Mouse (Mus musculus): Measurements from ENCODE around the gene Crip1. TPM values are rescaled to one million over a fixed set of nuclear protein-coding genes. Genes with fewer than 3 reads are reported as not detected.

The Crip1 gene
- total RNA-seq (2014; rRNA removed) (4.6 and 15.4 TPM in 2 replicates), polyA plus RNA-seq (2015; fragmentation: Nextera tagmentation; extraction: Ambion mirVana) (33.0 and 35.8 TPM in 2 replicates)

GRCm38 (mm10) chr12:113146112-113147057, at the start of gene Crip1:
TSS of gene Crip1 (plus strand) at chr12:113146316.
- Histone ChIP-seq H3K27me3 (ENCODE audit: insufficient read depth, low read length) (no peaks in the 10 kb centered on the region), H3K4me1 (ENCODE audit: insufficient read depth, low read length) (peaks cover 32% of the 10 kb centered on the region), H3K27ac (peak within 1 kb of the TSS; percentile 41; the same call in 1 of the 2 replicates), H3K36me3 (ENCODE audit: insufficient read depth, low read length) (peaks cover 11% of the 10 kb centered on the region; the same call in 1 of the 2 replicates), H3K9ac (replicated peaks; ENCODE audit: low read length) (0 out of 2 replicates have a peak within 1 kb of the TSS, but pooled peaks have one; percentile 30), H3K9me3 (ENCODE audit: low read length) (no peaks in the 10 kb centered on the region), H3K4me2 (ENCODE audit: low read depth, low read length) (peak within 1 kb of the TSS; percentile 47), H3K4me3 (ENCODE audit: low read length) (peak within 1 kb of the TSS; percentile 6; the same call in 1 of the 2 replicates)
- DNase-seq (ENCODE audit: low spot score), result peak; percentile 76
- WGBS, result 10% methylated on average over 45 of the region's 45 CpGs
- peak; percentile 39 for ATAC-seq
- TF ChIP-seq CTCF (IDR thresholded peaks at IDR 0.05; ENCODE audit: low read depth), result peak; percentile 84

DNA sequence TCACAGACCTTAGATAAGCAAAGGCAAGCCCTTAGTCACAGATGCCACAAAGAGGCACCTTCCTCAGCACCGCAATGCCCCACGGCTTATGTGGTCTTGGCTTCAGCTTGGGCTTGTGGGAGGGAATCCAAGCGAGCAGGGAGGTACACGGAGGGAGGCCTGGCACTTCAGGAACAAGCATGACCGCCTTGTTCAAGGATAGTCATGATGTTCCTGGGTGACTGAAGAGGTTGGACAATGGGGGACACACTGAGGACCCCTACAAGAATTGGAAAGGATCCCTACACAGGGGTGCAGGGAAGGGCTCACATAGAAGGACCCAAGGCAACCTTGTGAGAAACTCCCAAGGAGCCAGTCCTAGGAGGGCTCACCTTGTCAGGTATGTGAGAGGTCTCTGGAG, 49.1 kb upstream of the Crip1 start:
- no peaks in the 10 kb centered on the region for H3K9me3 ChIP-seq (ENCODE audit: low read length)
- whole genome bisulfite sequencing, result 63% methylated on average over 5 of the region's 5 CpGs
- no peak for TF ChIP-seq CTCF (IDR thresholded peaks at IDR 0.05; ENCODE audit: low read depth)
- H3K9ac ChIP-seq (replicated peaks; ENCODE audit: low read length), result peak overlapping the region; percentile 99; the same call in 1 of the 2 replicates
- H3K27me3 ChIP-seq (ENCODE audit: insufficient read depth, low read length), result no peaks in the 10 kb centered on the region
- ATAC-seq (peak; percentile 1; the same call in 1 of the 2 replicates), DNase-seq (ENCODE audit: low spot score) (no peak)
- no peaks in the 10 kb centered on the region for H3K36me3 ChIP-seq (ENCODE audit: insufficient read depth, low read length)
- peak overlapping the region; percentile 81 for H3K4me2 ChIP-seq (ENCODE audit: low read depth, low read length)
- H3K4me1 ChIP-seq (ENCODE audit: insufficient read depth, low read length), result peaks cover 30% of the 10 kb centered on the region
- H3K4me3 ChIP-seq (ENCODE audit: low read length), result peak overlapping the region; percentile 90; the same call in 1 of the 2 replicates
- H3K27ac ChIP-seq, result no peak overlapping the region

DNA sequence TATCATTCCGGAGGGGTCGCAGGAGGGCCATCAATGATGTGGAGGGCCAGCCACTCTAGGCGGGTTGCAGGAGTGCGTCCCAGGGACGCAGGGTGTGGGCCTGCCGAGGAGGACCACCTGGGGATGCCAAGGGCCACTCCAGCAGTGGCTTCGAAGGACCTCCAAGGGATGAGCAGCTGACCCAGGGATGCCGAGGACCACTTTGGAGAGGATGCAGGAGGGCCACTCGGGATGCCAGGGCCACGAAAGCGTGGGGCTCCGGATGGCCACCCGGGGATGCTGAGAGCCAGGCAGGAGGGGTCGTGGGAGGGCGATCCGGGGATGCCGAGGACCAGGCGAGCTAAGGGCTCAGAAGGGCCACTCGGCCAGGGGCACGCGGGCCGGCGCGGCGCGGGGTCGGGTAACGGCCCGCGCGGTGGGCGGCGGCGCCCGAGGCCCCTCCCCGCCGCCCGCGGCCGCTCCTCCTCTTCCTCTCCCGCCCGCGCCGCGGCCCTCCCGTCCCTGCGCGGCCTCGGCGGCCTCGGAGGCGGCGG, 48.3 kb upstream of the Crip1 start, which contains the start of gene Mta1:
Gene Mta1, plus strand, starts transcription at position 530 of the 533 bp plus-strand sequence.
- Histone ChIP-seq H3K4me2 (ENCODE audit: low read depth, low read length) (peak within 1 kb of the TSS; percentile 81), H3K36me3 (ENCODE audit: insufficient read depth, low read length) (no peaks in the 10 kb centered on the region), H3K27me3 (ENCODE audit: insufficient read depth, low read length) (no peaks in the 10 kb centered on the region), H3K4me1 (ENCODE audit: insufficient read depth, low read length) (peaks cover 30% of the 10 kb centered on the region), H3K27ac (peak within 1 kb of the TSS; percentile 89), H3K9me3 (ENCODE audit: low read length) (no peaks in the 10 kb centered on the region), H3K9ac (replicated peaks; ENCODE audit: low read length) (peak within 1 kb of the TSS; percentile 99), H3K4me3 (ENCODE audit: low read length) (peak within 1 kb of the TSS; percentile 90)
- DNase-seq (ENCODE audit: low spot score) (peak; percentile 78), ATAC-seq (peak; percentile 52)
- no peak for TF ChIP-seq CTCF (IDR thresholded peaks at IDR 0.05; ENCODE audit: low read depth)
- WGBS, result under 1% methylated on average over 18 of the region's 53 CpGs

GRCm38 (mm10) chr12:113098530-113099151, 47.5 kb upstream of the Crip1 start:
- H3K9me3 ChIP-seq (ENCODE audit: low read length), result no peaks in the 10 kb centered on the region
- H3K4me2 ChIP-seq (ENCODE audit: low read depth, low read length), result peak overlapping the region; percentile 81
- peaks cover 30% of the 10 kb centered on the region for H3K4me1 ChIP-seq (ENCODE audit: insufficient read depth, low read length)
- no peaks in the 10 kb centered on the region for H3K27me3 ChIP-seq (ENCODE audit: insufficient read depth, low read length)
- ATAC-seq (peak; percentile 10; the same call in 1 of the 2 replicates), DNase-seq (ENCODE audit: low spot score) (peak; percentile 48)
- peak overlapping the region; percentile 89 for H3K27ac ChIP-seq
- no peak for TF ChIP-seq CTCF (IDR thresholded peaks at IDR 0.05; ENCODE audit: low read depth)
- H3K9ac ChIP-seq (replicated peaks; ENCODE audit: low read length), result peak overlapping the region; percentile 99
- H3K36me3 ChIP-seq (ENCODE audit: insufficient read depth, low read length), result no peaks in the 10 kb centered on the region
- WGBS, result 4% methylated on average over 40 of the region's 60 CpGs
- H3K4me3 ChIP-seq (ENCODE audit: low read length), result peak overlapping the region; percentile 90

DNA sequence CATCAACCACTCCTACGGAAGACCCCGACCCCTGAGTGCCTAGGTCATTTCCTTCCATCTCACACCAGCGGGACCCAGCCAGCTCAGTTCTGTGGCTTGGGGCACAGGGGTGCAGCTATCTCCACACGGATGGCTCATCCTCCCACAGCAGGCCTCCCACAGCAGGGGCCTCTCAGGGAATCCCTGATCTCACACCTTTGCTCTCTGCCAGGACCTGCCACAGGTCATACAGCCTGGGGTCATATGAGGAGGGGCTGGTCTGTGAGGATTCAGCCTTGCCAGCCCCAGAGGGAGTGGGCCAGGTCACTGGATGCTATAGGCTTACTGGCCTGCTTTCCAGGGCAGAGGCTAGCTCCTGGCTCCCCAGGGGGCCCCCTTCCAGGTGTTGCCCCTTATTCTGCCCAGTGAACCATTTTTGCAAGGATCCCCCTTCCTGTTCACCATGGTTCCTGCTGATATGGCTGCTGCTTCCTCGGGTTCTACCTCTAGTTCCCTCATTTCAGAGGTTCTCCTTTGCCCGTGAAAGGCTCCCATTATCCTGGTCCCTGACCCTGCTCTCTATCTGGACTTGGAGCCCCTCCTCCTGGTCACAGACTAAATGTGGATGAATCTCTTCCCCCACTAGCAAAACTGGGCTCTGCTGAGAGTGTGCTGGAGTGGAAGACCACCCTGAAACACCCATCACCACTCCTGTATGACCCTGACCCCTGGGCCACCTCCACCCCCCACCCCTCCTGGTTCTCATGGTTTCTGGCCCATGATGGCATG, 46.5 kb upstream of the Crip1 start:
- WGBS, result 29% methylated on average over 6 of the region's 6 CpGs
- no peak for DNase-seq (ENCODE audit: low spot score)
- ATAC-seq, result no peak
- Histone ChIP-seq H3K27me3 (ENCODE audit: insufficient read depth, low read length) (no peaks in the 10 kb centered on the region), H3K9ac (replicated peaks; ENCODE audit: low read length) (peak overlapping the region; percentile 99), H3K4me2 (ENCODE audit: low read depth, low read length) (peak overlapping the region; percentile 81), H3K4me1 (ENCODE audit: insufficient read depth, low read length) (peaks cover 30% of the 10 kb centered on the region), H3K4me3 (ENCODE audit: low read length) (peak overlapping the region; percentile 90), H3K27ac (no peak overlapping the region), H3K9me3 (ENCODE audit: low read length) (no peaks in the 10 kb centered on the region), H3K36me3 (ENCODE audit: insufficient read depth, low read length) (no peaks in the 10 kb centered on the region)
- TF ChIP-seq CTCF (IDR thresholded peaks at IDR 0.05; ENCODE audit: low read depth), result no peak

Measured in hindbrain, postnatal 0 days (tissue).